Mouse (Mus musculus) forebrain, embryonic 15.5 days (tissue): ENCODE measurements around the gene Gabpb2. TPM values are rescaled to one million over a fixed set of nuclear protein-coding genes. Genes with fewer than 3 reads are reported as not detected.

Experiments used
- ATAC-seq: fragments of 200-750 bp; cut with Nextera tagmentation; replicated peaks from 2 replicates; pipeline ENCODE4 v1.8.0; 2017; ENCODE audit warnings: mild to moderate bottlenecking, moderate TSS enrichment, moderate library complexity
- H3K27ac ChIP-seq: fragments of 300-500 bp; sonication (generic); replicated peaks from 2 replicates; pipeline ENCODE4 v1.5.1; 2015; ENCODE audit warnings: mild to moderate bottlenecking, inconsistent platforms
- H3K27me3 ChIP-seq: fragments of 300-500 bp; sonication (generic); 2 replicates; pipeline ENCODE4 v1.6.1; 2015; ENCODE audit warnings: inconsistent platforms
- H3K36me3 ChIP-seq: fragments of 300-500 bp; sonication (generic); 2 replicates; pipeline ENCODE4 v1.6.1; 2015; ENCODE audit warnings: mild to moderate bottlenecking, inconsistent platforms
- H3K4me1 ChIP-seq: fragments of 300-500 bp; sonication (generic); 2 replicates; pipeline ENCODE4 v1.6.1; 2015; ENCODE audit warnings: inconsistent platforms
- H3K4me2 ChIP-seq: fragments of 300-500 bp; sonication (generic); replicated peaks from 2 replicates; pipeline ENCODE4 v1.6.1; 2015; ENCODE audit warnings: mild to moderate bottlenecking, inconsistent platforms
- H3K4me3 ChIP-seq: fragments of 300-500 bp; sonication (generic); 2 replicates; pipeline ENCODE4 v1.5.1; 2015; ENCODE audit warnings: mild to moderate bottlenecking, inconsistent platforms
- H3K9ac ChIP-seq: fragments of 300-500 bp; sonication (generic); replicated peaks from 2 replicates; pipeline ENCODE4 v1.6.1; 2015; ENCODE audit warnings: mild to moderate bottlenecking, inconsistent platforms
- H3K9me3 ChIP-seq: fragments of 300-500 bp; sonication (generic); 2 replicates; pipeline ENCODE4 v1.6.1; 2016; ENCODE audit warnings: inconsistent platforms
- WGBS: fragments of 180-500 bp; shearing (Covaris S2); methylation state at CpG from one replicate; pipeline ENCODE4 v1.1.7; 2015; ENCODE audit warnings: mixed read lengths; 5-methylcytosine and 5-hydroxymethylcytosine counted together
- polyA plus RNA-seq: library from polyadenylated mRNA; unstranded; fragments of >200 nt; fragmentation: Nextera tagmentation; extraction: Ambion mirVana; gene quantifications from 2 replicates; pipeline ENCODE4 v1.2.1, GENCODE M21; 2015

The Gabpb2 gene
- 4.8 and 5.9 TPM in 2 replicates for polyA plus RNA-seq

DNA sequence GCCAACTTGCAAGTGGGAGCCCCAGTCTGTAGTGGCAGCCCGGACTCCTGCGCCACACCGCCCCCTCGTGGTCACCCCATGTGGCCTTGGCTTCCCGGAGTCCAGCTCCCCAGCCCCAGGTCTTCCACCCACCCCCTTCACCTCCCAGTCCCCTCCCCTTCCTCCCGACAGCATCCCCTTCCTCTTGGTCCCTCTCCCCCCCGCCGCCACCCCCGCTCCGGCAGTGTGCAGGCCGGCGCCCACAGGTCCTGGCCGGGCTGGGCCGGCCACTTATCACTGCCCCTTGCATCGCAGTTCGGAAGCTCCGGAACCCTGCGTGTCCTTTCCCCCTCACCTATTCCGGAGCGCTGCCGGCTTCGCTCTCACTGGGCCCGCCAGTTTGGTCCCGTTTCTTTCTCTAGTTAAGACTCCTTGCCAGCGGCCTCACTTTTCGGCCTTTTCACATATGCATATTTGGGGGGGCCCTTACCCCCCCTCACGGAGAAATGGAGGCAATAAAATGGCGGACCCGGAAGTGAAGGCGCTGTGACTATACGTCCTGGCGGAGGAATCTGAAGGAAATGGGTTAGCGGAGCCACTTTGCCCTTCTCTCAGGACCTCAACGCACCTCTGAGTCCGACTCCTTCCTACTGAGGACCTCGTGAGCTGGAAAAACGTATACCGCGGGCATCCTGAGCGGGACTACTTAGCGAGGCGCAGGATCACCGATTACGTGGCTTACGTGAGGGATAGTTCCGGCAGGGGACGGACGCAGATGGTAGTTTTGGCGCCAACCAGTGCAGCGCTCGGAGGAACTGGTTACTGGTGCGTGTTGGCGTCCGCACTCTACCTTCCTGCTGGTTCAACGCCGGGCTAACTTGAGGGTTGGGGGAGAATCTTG lies at the start of gene Gabpb2:
TSS of gene Gabpb2 (minus strand) at position 662 of the 880 bp plus-strand sequence.
- peak within 1 kb of the TSS; percentile 59 for H3K4me2 ChIP-seq
- H3K4me1 ChIP-seq = peaks cover 31% of the 10 kb centered on the region
- no peaks in the 10 kb centered on the region for H3K9me3 ChIP-seq
- no peaks in the 10 kb centered on the region for H3K27me3 ChIP-seq
- peak; percentile 89 for ATAC-seq
- under 1% methylated on average over 50 of the region's 56 CpGs for WGBS
- H3K4me3 ChIP-seq = peak within 1 kb of the TSS; percentile 69
- H3K27ac ChIP-seq = peak within 1 kb of the TSS; percentile 97
- H3K9ac ChIP-seq = peak within 1 kb of the TSS; percentile 84
- peaks cover 51% of the 10 kb centered on the region for H3K36me3 ChIP-seq

GRCm38 (mm10) chr3:95266052-95266451 lies 48.3 kb upstream of the Gabpb2 start:
- no peak for ATAC-seq
- H3K9me3 ChIP-seq = no peaks in the 10 kb centered on the region
- WGBS = 97% methylated on average over 3 of the region's 3 CpGs
- no peak overlapping the region for H3K27ac ChIP-seq
- H3K27me3 ChIP-seq = no peaks in the 10 kb centered on the region
- H3K36me3 ChIP-seq = peaks cover 57% of the 10 kb centered on the region
- H3K9ac ChIP-seq = no peak overlapping the region
- H3K4me2 ChIP-seq = no peak overlapping the region
- no peak overlapping the region for H3K4me3 ChIP-seq
- H3K4me1 ChIP-seq = no peaks in the 10 kb centered on the region

- 94% methylated on average over 1 of the region's 1 CpGs for WGBS
- Histone ChIP-seq H3K36me3 (peaks cover 65% of the 10 kb centered on the region), H3K27me3 (no peaks in the 10 kb centered on the region), H3K27ac (no peak overlapping the region), H3K4me1 (no peaks in the 10 kb centered on the region), H3K9me3 (no peaks in the 10 kb centered on the region), H3K4me2 (no peak overlapping the region), H3K9ac (no peak overlapping the region), H3K4me3 (no peak overlapping the region)
- no peak for ATAC-seq
These were observed 47.0 kb upstream of the Gabpb2 start for GRCm38 (mm10) chr3:95264724-95265123.

- no peak for ATAC-seq
- no peak overlapping the region for H3K4me3 ChIP-seq
- H3K9me3 ChIP-seq = no peaks in the 10 kb centered on the region
- H3K36me3 ChIP-seq = peaks cover 77% of the 10 kb centered on the region
- no peaks in the 10 kb centered on the region for H3K27me3 ChIP-seq
- no peak overlapping the region for H3K27ac ChIP-seq
- H3K4me1 ChIP-seq = no peaks in the 10 kb centered on the region
- WGBS = 52% methylated on average over 11 of the region's 11 CpGs
- H3K9ac ChIP-seq = no peak overlapping the region
- H3K4me2 ChIP-seq = no peak overlapping the region
These were observed 45.5 kb upstream of the Gabpb2 start for GRCm38 (mm10) chr3:95263089-95263739.

DNA sequence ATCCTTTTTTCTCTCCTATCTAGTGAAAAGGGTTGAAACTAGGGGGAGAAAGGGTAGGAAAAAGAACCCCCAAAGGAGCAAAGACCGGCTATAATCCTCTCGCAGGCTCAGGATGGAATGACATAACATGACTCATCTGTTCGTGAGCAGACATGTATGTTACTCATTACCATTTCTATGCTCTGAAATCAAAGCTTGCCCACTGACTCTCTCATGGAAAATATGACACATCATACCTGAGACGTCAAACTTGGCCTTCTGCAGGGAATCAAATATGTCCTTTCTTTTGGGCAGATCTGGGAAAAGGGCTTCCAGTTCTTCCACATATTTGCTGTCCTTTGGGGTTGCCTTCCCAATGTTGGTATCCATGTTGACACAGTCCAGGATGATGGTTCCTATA lies 44.3 kb upstream of the Gabpb2 start:
- H3K9ac ChIP-seq = no peak overlapping the region
- no peak for ATAC-seq
- peaks cover 79% of the 10 kb centered on the region for H3K36me3 ChIP-seq
- H3K9me3 ChIP-seq = no peaks in the 10 kb centered on the region
- H3K4me2 ChIP-seq = no peak overlapping the region
- 94% methylated on average over 4 of the region's 4 CpGs for WGBS
- no peaks in the 10 kb centered on the region for H3K4me1 ChIP-seq
- no peak overlapping the region for H3K4me3 ChIP-seq
- H3K27me3 ChIP-seq = no peaks in the 10 kb centered on the region
- no peak overlapping the region for H3K27ac ChIP-seq

GRCm38 (mm10) chr3:95256931-95257330 lies 39.2 kb upstream of the Gabpb2 start:
- no peaks in the 10 kb centered on the region for H3K4me1 ChIP-seq
- WGBS = 90% methylated on average over 5 of the region's 5 CpGs
- H3K9ac ChIP-seq = no peak overlapping the region
- no peaks in the 10 kb centered on the region for H3K27me3 ChIP-seq
- no peak for ATAC-seq
- H3K4me3 ChIP-seq = no peak overlapping the region
- H3K9me3 ChIP-seq = no peaks in the 10 kb centered on the region
- no peak overlapping the region for H3K27ac ChIP-seq
- peaks cover 75% of the 10 kb centered on the region for H3K36me3 ChIP-seq
- no peak overlapping the region for H3K4me2 ChIP-seq

DNA sequence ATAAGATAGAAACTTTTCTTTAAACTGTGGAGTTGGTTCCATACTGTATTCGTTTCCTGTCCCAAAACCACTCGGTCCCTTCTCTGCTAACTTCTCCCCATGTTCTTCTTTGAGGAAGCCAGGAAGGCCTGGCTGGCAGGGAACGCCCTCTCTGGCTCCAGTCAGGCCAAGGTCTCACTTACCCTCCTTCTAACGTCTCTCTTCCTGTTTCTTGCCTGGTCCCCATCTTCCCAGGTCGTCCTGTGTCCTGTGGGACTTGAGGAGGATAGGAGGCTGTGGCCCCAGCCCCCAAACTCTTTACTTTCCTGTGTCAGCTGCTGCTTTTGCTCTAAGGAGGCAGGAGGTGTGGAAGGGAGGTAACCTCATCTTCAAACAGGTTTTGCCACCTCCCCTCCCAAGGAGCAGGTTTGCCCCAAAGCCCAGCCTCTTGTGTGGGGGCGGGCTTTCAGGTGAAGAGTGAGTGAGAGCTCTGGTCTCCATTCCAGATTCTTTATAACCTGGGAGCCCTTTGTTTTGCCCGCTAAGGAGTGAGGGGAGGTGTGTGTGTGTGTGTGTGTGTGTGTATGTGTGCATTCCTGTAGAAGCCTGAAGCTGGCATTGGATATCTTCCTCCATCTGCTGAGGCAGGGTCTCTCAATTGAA lies 33.2 kb upstream of the Gabpb2 start, which contains the start of gene Bnipl:
TSS of gene Bnipl (minus strand) at position 411 of the 642 bp plus-strand sequence.
- Histone ChIP-seq H3K9me3 (no peaks in the 10 kb centered on the region), H3K36me3 (peaks cover 21% of the 10 kb centered on the region; the same call in 1 of the 2 replicates), H3K9ac (no peak within 1 kb of the TSS), H3K4me3 (no peak within 1 kb of the TSS), H3K4me2 (no peak within 1 kb of the TSS), H3K27me3 (no peaks in the 10 kb centered on the region), H3K4me1 (no peaks in the 10 kb centered on the region), H3K27ac (no peak within 1 kb of the TSS)
- WGBS = 53% methylated on average over 7 of the region's 7 CpGs
- ATAC-seq = no peak

- no peak overlapping the region for H3K4me3 ChIP-seq
- ATAC-seq = no peak
- H3K27me3 ChIP-seq = no peaks in the 10 kb centered on the region
- 78% methylated on average over 5 of the region's 5 CpGs for WGBS
- H3K4me2 ChIP-seq = no peak overlapping the region
- H3K27ac ChIP-seq = no peak overlapping the region
- no peak overlapping the region for H3K9ac ChIP-seq
- H3K36me3 ChIP-seq = peaks cover 16% of the 10 kb centered on the region; the same call in 1 of the 2 replicates
- H3K9me3 ChIP-seq = no peaks in the 10 kb centered on the region
- no peaks in the 10 kb centered on the region for H3K4me1 ChIP-seq
These were observed 32.6 kb upstream of the Gabpb2 start for GRCm38 (mm10) chr3:95250361-95250760.

GRCm38 (mm10) chr3:95247660-95248336 lies 30.1 kb upstream of the Gabpb2 start:
- H3K27ac ChIP-seq = no peak overlapping the region
- 74% methylated on average over 1 of the region's 1 CpGs for WGBS
- peaks cover 4% of the 10 kb centered on the region; the same call in 1 of the 2 replicates for H3K36me3 ChIP-seq
- ATAC-seq = no peak
- H3K4me3 ChIP-seq = no peak overlapping the region
- H3K4me1 ChIP-seq = no peaks in the 10 kb centered on the region
- H3K9me3 ChIP-seq = no peaks in the 10 kb centered on the region
- H3K9ac ChIP-seq = no peak overlapping the region
- no peaks in the 10 kb centered on the region for H3K27me3 ChIP-seq
- H3K4me2 ChIP-seq = no peak overlapping the region

- Histone ChIP-seq H3K9me3 (no peaks in the 10 kb centered on the region), H3K4me2 (no peak overlapping the region), H3K4me3 (no peak overlapping the region), H3K27me3 (no peaks in the 10 kb centered on the region), H3K36me3 (peaks cover 4% of the 10 kb centered on the region; the same call in 1 of the 2 replicates), H3K27ac (no peak overlapping the region), H3K4me1 (no peaks in the 10 kb centered on the region), H3K9ac (no peak overlapping the region)
- 72% methylated on average over 5 of the region's 5 CpGs for WGBS
- no peak for ATAC-seq
These were observed 28.9 kb upstream of the Gabpb2 start for GRCm38 (mm10) chr3:95246465-95247231.

DNA sequence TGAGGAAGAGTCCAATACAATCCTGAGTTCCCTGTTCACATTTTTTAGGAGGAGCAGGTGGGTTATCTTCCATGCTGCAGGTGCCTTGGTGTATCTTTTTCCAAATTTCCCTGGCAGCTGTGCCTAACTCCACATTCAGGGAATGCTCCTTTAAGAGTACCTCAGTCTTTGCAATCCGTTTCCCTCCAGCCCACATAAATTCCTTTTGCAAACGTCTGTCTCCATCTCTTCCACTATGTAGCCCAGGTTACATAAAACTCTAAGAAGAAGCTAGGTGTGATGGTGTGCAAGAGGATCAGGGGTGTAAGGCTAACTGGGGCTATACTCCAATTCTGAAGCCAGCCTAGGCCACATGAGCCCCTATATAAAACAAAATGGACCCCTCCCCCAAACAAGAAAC lies 25.4 kb upstream of the Gabpb2 start:
- no peaks in the 10 kb centered on the region for H3K4me1 ChIP-seq
- H3K9me3 ChIP-seq = no peaks in the 10 kb centered on the region
- H3K36me3 ChIP-seq = peaks cover 7% of the 10 kb centered on the region
- no peak overlapping the region for H3K27ac ChIP-seq
- no peak overlapping the region for H3K9ac ChIP-seq
- 80% methylated on average over 2 of the region's 2 CpGs for WGBS
- H3K27me3 ChIP-seq = no peaks in the 10 kb centered on the region
- H3K4me2 ChIP-seq = no peak overlapping the region
- no peak overlapping the region for H3K4me3 ChIP-seq
- ATAC-seq = no peak
